Mouse (Mus musculus) E14TG2a.4 (cell line): ENCODE data around the gene Spns3.

Source experiments
- CTCF ChIP-seq: conservative IDR thresholded peaks from 2 replicates; pipeline ENCODE4 v1.5.1; 2014; ENCODE audit warnings: low read length
- POU5F1 ChIP-seq: IDR thresholded peaks from 2 replicates; pipeline ENCODE4 v1.6.1; 2014; ENCODE audit warnings: low read length, borderline replicate concordance

- TF ChIP-seq CTCF: no peak
- TF ChIP-seq POU5F1: no peak
These were observed 63.1 kb downstream of the Spns3 start for GRCm38 (mm10) chr11:72487171-72487570.
